Mouse (Mus musculus): Measurements from ENCODE around the gene 1500011B03Rik.

GRCm38 (mm10) chr5:114807893-114808292 is 15.4 kb downstream of the 1500011B03Rik start:
- TF ChIP-seq CTCF (IDR thresholded peaks at IDR 0.05; ENCODE audit: low read depth, low read length) (no peak), TAL1 (conservative IDR thresholded peaks at IDR 0.05; ENCODE audit: low read depth, low read length) (no peak), GATA1 (IDR thresholded peaks at IDR 0.05; ENCODE audit: borderline replicate concordance, low read length) (no peak), GATA2 (IDR thresholded peaks at IDR 0.05; ENCODE audit: borderline replicate concordance, low read depth, low read length) (no peak)

All from G1E (cell line).